Mouse (Mus musculus) lung, postnatal 0 days (tissue): Measurements from ENCODE around the gene Sdk1.

Experiments
- CTCF ChIP-seq: IDR thresholded peaks from 2 replicates; pipeline ENCODE4 v1.5.1; 2016; ENCODE audit warnings: antibody characterized with exemption, mild to moderate bottlenecking
- EP300 ChIP-seq: IDR thresholded peaks from 2 replicates; pipeline ENCODE4 v1.6.1; 2016; ENCODE audit warnings: antibody characterized with exemption, mild to moderate bottlenecking, control low read depth

DNA sequence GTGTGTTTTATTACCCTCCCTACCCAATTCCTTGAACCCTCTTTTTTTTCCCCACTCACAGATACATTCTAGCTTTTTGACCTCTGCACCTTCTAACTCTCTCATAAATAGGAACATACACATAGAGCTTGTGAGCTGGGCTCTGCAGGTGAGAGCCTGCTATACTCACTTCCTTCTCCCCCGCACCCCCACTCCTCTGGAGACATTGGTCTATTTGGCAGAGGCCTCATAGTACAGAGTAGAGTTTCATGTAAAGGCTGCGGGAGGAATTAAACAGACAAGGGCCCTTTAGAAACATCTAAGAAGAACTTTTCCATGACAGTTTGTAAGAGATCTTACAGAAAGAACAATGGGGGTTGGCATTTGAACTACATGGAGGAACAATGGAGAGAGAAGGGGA lies 133.5 kb downstream of the Sdk1 start:
- TF ChIP-seq CTCF: no peak
- no peak for TF ChIP-seq EP300
